Mouse (Mus musculus) ES-Bruce4 (cell line): ENCODE measurements around the gene Bsx. TPM values are rescaled to one million over a fixed set of nuclear protein-coding genes. Genes with fewer than 3 reads are reported as not detected.
A peak's percentile ranks its signal among the peaks of the same experiment; 100 is the strongest.

Experiments
- H3K27ac ChIP-seq: 2 replicates; pipeline ENCODE4 v1.5.1; 2012; ENCODE audit warnings: low read length, inconsistent platforms; ENCODE audit not compliant: insufficient read depth
- H3K27me3 ChIP-seq: 2 replicates; pipeline ENCODE4 v1.6.1; 2012; ENCODE audit warnings: mild to moderate bottlenecking, low read length, inconsistent platforms; ENCODE audit not compliant: control insufficient read depth, poor library complexity, insufficient read depth, severe bottlenecking
- H3K36me3 ChIP-seq: 2 replicates; pipeline ENCODE4 v1.6.1; 2012; ENCODE audit warnings: inconsistent platforms, mild to moderate bottlenecking, low read length, moderate library complexity; ENCODE audit not compliant: control insufficient read depth, poor library complexity, insufficient read depth, severe bottlenecking
- H3K4me1 ChIP-seq: one replicate; pipeline ENCODE4 v1.8.1; 2011; ENCODE audit warnings: low read length; ENCODE audit not compliant: control insufficient read depth, insufficient read depth
- H3K4me3 ChIP-seq: 2 replicates; pipeline ENCODE4 v1.5.1; 2011; ENCODE audit warnings: low read depth, mild to moderate bottlenecking, low read length
- H3K9ac ChIP-seq: 2 replicates; pipeline ENCODE4 v1.6.1; 2012; ENCODE audit warnings: low read depth, mild to moderate bottlenecking, inconsistent platforms; ENCODE audit not compliant: poor library complexity, severe bottlenecking
- H3K9me3 ChIP-seq: replicated peaks from 2 replicates; pipeline ENCODE4 v1.6.1; 2012; ENCODE audit warnings: mild to moderate bottlenecking, low read length, inconsistent platforms; ENCODE audit not compliant: control insufficient read depth, poor library complexity, insufficient read depth, severe bottlenecking
- CTCF ChIP-seq: IDR thresholded peaks from one replicate; pipeline ENCODE4 v1.8.1; 2011; ENCODE audit warnings: low read depth, low read length
- EP300 ChIP-seq: IDR thresholded peaks from 2 replicates; pipeline ENCODE4 v1.6.1; 2011; ENCODE audit warnings: low read depth, low read length; ENCODE audit not compliant: insufficient read depth
- POLR2A ChIP-seq: IDR thresholded peaks from one replicate; pipeline ENCODE4 v1.8.1; 2011; ENCODE audit warnings: low read length; ENCODE audit not compliant: insufficient read depth
- polyA plus RNA-seq: library from polyadenylated mRNA; stranded (reverse); fragments of >200 nt; gene quantifications from 2 replicates; pipeline ENCODE4 v1.2.4, GENCODE M21; 2011; ENCODE audit warnings: low read depth; ENCODE audit not compliant: missing spikeins, insufficient read depth, insufficient read length

The Bsx gene
- not detected in 2 replicates for polyA plus RNA-seq

DNA sequence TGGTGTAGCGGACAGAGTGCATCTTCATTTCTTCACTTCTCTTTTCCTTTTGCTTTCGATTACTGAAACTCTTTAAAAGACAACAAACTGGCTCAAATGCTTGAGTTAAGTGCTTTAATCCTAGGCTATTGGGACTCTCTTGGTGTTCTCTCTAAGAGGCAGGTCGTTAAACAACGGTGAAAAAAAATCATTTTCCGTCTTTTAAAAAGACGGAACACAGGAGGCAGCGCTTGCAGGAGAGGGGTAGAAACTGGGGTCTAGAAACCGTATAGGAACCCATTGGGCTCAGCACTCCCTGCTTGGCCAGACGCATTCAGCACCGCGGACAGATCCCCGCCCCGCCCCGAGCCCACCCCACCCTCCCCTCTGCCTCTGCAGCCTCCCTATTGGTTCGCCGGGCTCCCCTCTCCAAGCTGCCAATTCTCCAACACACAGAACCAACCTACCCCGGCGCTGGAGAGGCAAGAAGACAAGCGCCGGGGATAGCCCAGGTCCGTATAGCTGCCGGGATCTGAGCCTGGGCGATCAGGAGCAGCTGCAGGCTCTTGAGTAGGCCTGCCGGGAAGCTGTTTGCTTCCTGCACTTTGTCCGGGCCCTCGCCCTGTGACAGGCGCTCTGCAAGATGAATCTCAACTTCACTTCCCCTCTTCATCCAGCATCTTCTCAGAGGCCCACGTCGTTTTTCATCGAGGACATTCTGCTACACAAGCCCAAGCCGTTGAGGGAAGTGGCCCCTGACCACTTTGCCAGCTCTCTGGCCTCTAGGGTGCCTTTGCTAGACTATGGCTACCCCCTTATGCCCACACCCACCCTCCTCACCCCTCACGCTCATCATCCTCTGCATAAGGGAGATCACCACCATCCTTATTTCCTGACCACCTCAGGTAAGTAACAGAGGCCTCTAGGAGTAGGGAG, at the start of gene Bsx:
Gene Bsx, plus strand, starts transcription at position 572 of the 915 bp plus-strand sequence.
- Histone ChIP-seq H3K36me3 (no peaks in the 10 kb centered on the region), H3K4me1 (no peaks in the 10 kb centered on the region), H3K9me3 (no peaks in the 10 kb centered on the region), H3K27me3 (peaks cover 29% of the 10 kb centered on the region), H3K4me3 (no peak within 1 kb of the TSS), H3K27ac (no peak within 1 kb of the TSS), H3K9ac (no peak within 1 kb of the TSS)
- TF ChIP-seq POLR2A = no peak
- TF ChIP-seq CTCF = no peak
- no peak for TF ChIP-seq EP300

GRCm38 (mm10) chr9:40825601-40826000, 48.3 kb upstream of the Bsx start:
- Histone ChIP-seq H3K27ac (no peak overlapping the region), H3K9ac (no peak overlapping the region), H3K36me3 (no peaks in the 10 kb centered on the region), H3K27me3 (no peaks in the 10 kb centered on the region), H3K9me3 (no peaks in the 10 kb centered on the region), H3K4me3 (no peak overlapping the region), H3K4me1 (no peaks in the 10 kb centered on the region)
- TF ChIP-seq EP300 (no peak), POLR2A (no peak), CTCF (no peak)

- no peaks in the 10 kb centered on the region for H3K9me3 ChIP-seq
- no peak overlapping the region for H3K27ac ChIP-seq
- no peaks in the 10 kb centered on the region for H3K27me3 ChIP-seq
- TF ChIP-seq CTCF (no peak), POLR2A (no peak), EP300 (no peak)
- no peak overlapping the region for H3K4me3 ChIP-seq
- no peaks in the 10 kb centered on the region for H3K4me1 ChIP-seq
- no peak overlapping the region for H3K9ac ChIP-seq
- no peaks in the 10 kb centered on the region for H3K36me3 ChIP-seq
Observed at GRCm38 (mm10) chr9:40827366-40827765, 46.6 kb upstream of the Bsx start.

DNA sequence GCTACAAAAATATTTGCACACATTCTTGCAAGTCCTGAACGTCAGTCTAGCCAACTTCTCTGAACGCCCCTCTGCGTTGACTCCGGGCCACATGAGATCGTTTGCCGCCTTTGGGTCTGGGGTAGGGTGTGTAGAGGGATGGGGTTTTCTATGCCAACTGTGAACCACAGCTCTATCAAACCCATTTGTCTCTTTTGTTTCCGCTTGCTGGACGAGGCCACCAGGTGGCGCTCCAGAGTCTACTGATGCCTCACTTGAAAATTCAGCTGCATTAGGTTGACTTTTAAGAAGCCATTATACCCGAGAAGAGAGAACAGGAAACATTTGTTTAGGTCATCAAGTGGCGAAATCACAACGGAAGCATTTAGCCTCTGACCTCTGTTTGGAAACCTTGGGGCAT, 39.4 kb upstream of the Bsx start:
- H3K9ac ChIP-seq = no peak overlapping the region
- H3K9me3 ChIP-seq = no peaks in the 10 kb centered on the region
- no peaks in the 10 kb centered on the region for H3K27me3 ChIP-seq
- no peaks in the 10 kb centered on the region for H3K4me1 ChIP-seq
- H3K36me3 ChIP-seq = no peaks in the 10 kb centered on the region
- TF ChIP-seq CTCF (peak; percentile 89), EP300 (no peak)
- H3K4me3 ChIP-seq = no peak overlapping the region
- H3K27ac ChIP-seq = no peak overlapping the region

GRCm38 (mm10) chr9:40836681-40837080, 37.2 kb upstream of the Bsx start:
- no peaks in the 10 kb centered on the region for H3K27me3 ChIP-seq
- no peaks in the 10 kb centered on the region for H3K9me3 ChIP-seq
- no peaks in the 10 kb centered on the region for H3K36me3 ChIP-seq
- no peak overlapping the region for H3K27ac ChIP-seq
- no peak overlapping the region for H3K4me3 ChIP-seq
- TF ChIP-seq CTCF (no peak), EP300 (no peak), POLR2A (no peak)
- H3K4me1 ChIP-seq = no peaks in the 10 kb centered on the region
- H3K9ac ChIP-seq = no peak overlapping the region

DNA sequence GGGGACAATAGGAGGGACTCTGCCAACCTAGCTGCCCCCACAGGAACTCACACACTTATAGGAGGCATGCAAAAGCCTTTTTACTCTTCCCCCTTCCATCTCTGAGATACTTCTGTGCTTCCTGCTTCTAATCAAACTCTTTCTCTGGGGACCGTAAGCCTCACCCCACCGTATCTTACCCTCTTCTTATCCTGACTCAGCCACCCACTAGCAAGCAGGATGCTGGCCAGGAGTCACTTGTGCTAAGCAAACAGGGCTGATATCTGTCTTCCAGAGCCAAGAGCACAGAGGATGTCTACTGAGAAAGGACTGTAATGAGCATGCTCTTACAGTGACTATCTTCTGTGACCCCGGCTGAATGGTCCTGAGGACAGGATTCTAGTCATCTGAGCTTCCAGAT, 34.3 kb upstream of the Bsx start:
- H3K27me3 ChIP-seq = no peaks in the 10 kb centered on the region

More for the DNA sequence above, 34.3 kb upstream of the Bsx start:
- Histone ChIP-seq H3K4me1 (no peaks in the 10 kb centered on the region), H3K27ac (no peak overlapping the region), H3K36me3 (no peaks in the 10 kb centered on the region), H3K4me3 (no peak overlapping the region), H3K9me3 (no peaks in the 10 kb centered on the region), H3K9ac (no peak overlapping the region)
- TF ChIP-seq POLR2A (no peak), EP300 (no peak), CTCF (no peak)
